Mouse (Mus musculus): ENCODE measurements around the gene Il6ra. TPM values are rescaled to one million over a fixed set of nuclear protein-coding genes. Genes with fewer than 3 reads are reported as not detected.

Gene Il6ra
- polyA plus RNA-seq, 1 experiment from 2014 or later: 17.9 TPM

DNA sequence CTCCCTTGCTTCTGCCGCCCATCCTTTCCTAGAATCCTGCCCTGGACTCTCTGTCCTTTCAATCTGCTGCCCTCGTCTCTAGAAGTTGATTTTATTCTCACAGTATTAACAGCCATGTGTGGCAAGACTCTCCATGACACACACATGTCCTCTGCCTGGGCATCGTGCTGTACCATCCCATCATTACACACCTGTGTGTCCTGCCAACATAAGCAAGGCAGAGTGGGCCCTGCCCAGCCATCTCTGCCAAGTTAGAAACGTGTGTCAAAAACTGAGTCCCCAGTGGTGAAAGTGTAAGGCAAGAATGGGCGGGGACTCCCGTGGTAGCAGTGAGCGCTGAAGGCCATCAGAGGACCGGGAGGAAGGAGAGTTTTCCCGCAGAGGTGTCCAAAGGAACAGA, 67.2 kb downstream of the Il6ra start:
- whole genome bisulfite sequencing: 75% methylated on average over 9 of the region's 9 CpGs
- no peaks in the 10 kb centered on the region for H3K9me3 ChIP-seq (ENCODE audit: low read length)
- TF ChIP-seq EP300 (IDR thresholded peaks at IDR 0.05): no peak
- no peak for TF ChIP-seq CTCF (IDR thresholded peaks at IDR 0.05)
- no peaks in the 10 kb centered on the region for H3K4me1 ChIP-seq (ENCODE audit: insufficient read depth, low read depth, low read length)
- ATAC-seq: no peak
- H3K27me3 ChIP-seq (replicated peaks; ENCODE audit: insufficient read depth, low read length): no peaks in the 10 kb centered on the region
- no peak overlapping the region for H3K4me2 ChIP-seq (replicated peaks; ENCODE audit: low read depth, low read length)
- H3K9ac ChIP-seq (replicated peaks; ENCODE audit: low read depth): no peak overlapping the region
- DNase-seq (ENCODE audit: low spot score): no peak
- H3K4me3 ChIP-seq (ENCODE audit: low read depth, low read length): no peak overlapping the region
- no peak overlapping the region for H3K27ac ChIP-seq (ENCODE audit: low read length)
- H3K36me3 ChIP-seq (ENCODE audit: insufficient read depth, low read length): no peaks in the 10 kb centered on the region

DNA sequence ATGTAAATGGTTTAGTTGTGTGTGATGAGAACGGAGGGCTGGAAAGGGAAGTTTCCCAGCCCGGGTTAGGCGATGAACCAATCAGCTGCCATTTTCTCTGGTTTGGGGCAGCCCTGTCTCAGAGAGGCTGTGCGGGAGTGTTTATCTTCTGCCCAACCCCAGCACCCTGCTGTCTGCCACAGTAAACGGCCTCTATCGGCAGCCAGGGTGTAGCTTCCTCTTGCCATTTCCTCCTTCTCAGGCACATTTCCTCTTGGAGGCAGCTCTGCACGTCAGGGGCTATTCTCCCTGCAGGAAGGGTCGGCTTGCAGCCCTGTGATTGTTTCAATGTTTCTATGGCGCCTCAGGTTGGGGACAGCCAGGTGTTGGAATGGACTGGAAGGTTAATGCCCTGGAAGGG, 69.8 kb downstream of the Il6ra start:
- Histone ChIP-seq H3K4me2 (replicated peaks; ENCODE audit: low read depth, low read length) (0 out of 2 replicates have a peak overlapping the region, but pooled peaks have one; percentile 9), H3K36me3 (ENCODE audit: insufficient read depth, low read length) (no peaks in the 10 kb centered on the region), H3K27me3 (replicated peaks; ENCODE audit: insufficient read depth, low read length) (no peaks in the 10 kb centered on the region), H3K9ac (replicated peaks; ENCODE audit: low read depth) (no peak overlapping the region), H3K4me3 (ENCODE audit: low read depth, low read length) (no peak overlapping the region), H3K27ac (ENCODE audit: low read length) (0 out of 2 replicates have a peak overlapping the region, but pooled peaks have one; percentile 21), H3K4me1 (ENCODE audit: insufficient read depth, low read depth, low read length) (no peaks in the 10 kb centered on the region), H3K9me3 (ENCODE audit: low read length) (no peaks in the 10 kb centered on the region)
- WGBS: 24% methylated on average over 9 of the region's 9 CpGs
- TF ChIP-seq EP300 (IDR thresholded peaks at IDR 0.05): peak; percentile 95
- TF ChIP-seq CTCF (IDR thresholded peaks at IDR 0.05): peak; percentile 58
- ATAC-seq: peak; percentile 89
- peak; percentile 78 for DNase-seq (ENCODE audit: low spot score)

DNA sequence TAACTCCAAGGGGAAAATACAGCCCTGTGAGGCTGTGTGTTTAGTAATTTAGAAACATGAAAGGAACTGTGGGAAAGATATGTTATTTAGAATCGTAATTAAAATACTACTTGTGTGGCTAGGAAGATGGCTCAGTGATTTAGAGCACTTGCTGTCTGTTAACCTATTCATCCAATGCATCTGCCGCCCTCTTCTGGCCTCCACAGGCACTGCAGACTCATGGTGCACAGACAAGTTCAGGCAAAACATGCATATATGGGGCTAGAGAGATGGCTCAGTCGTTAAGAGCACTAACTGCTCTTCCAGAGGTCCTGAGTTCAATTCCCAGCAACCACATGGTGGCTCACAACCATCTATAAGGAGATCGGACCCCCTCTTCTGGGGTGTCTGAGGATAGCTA, 70.7 kb downstream of the Il6ra start:
- Histone ChIP-seq H3K4me1 (ENCODE audit: insufficient read depth, low read depth, low read length) (no peaks in the 10 kb centered on the region), H3K27me3 (replicated peaks; ENCODE audit: insufficient read depth, low read length) (no peaks in the 10 kb centered on the region), H3K4me3 (ENCODE audit: low read depth, low read length) (no peak overlapping the region), H3K9ac (replicated peaks; ENCODE audit: low read depth) (no peak overlapping the region), H3K27ac (ENCODE audit: low read length) (no peak overlapping the region), H3K9me3 (ENCODE audit: low read length) (no peaks in the 10 kb centered on the region), H3K4me2 (replicated peaks; ENCODE audit: low read depth, low read length) (no peak overlapping the region), H3K36me3 (ENCODE audit: insufficient read depth, low read length) (no peaks in the 10 kb centered on the region)
- WGBS: 65% methylated on average over 4 of the region's 4 CpGs
- TF ChIP-seq CTCF (IDR thresholded peaks at IDR 0.05): peak; percentile 72
- no peak for TF ChIP-seq EP300 (IDR thresholded peaks at IDR 0.05)
- ATAC-seq (no peak), DNase-seq (ENCODE audit: low spot score) (no peak)

DNA sequence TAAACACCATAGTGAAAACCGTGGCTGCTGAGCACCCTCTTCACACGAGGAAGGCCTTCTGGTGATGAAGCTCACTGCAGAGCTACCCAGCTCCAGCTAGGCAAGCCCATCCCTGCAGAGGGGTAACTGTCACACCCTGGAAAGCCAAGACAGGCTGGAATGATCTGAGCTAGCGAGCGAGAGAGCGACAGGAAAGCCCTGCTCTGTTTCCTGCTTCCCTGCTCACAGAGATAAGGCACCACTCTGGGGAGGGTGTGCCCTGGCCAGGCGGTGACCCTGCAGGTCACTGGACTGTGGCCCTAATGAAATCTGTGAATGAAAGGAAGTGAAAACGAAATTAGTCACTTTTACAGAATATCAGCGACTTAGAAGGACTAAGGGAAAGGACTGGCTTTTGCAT, 77.6 kb downstream of the Il6ra start:
- Histone ChIP-seq H3K4me2 (replicated peaks; ENCODE audit: low read depth, low read length) (no peak overlapping the region), H3K9me3 (ENCODE audit: low read length) (no peaks in the 10 kb centered on the region), H3K27ac (ENCODE audit: low read length) (no peak overlapping the region), H3K27me3 (replicated peaks; ENCODE audit: insufficient read depth, low read length) (0 out of 2 replicates have a peak, but pooled peaks cover 15% of the 10 kb centered on the region), H3K9ac (replicated peaks; ENCODE audit: low read depth) (no peak overlapping the region), H3K36me3 (ENCODE audit: insufficient read depth, low read length) (no peaks in the 10 kb centered on the region), H3K4me3 (ENCODE audit: low read depth, low read length) (no peak overlapping the region), H3K4me1 (ENCODE audit: insufficient read depth, low read depth, low read length) (no peaks in the 10 kb centered on the region)
- 28% methylated on average over 8 of the region's 8 CpGs for WGBS
- ATAC-seq (peak; percentile 89), DNase-seq (ENCODE audit: low spot score) (peak; percentile 68)
- TF ChIP-seq CTCF (IDR thresholded peaks at IDR 0.05) (no peak), EP300 (IDR thresholded peaks at IDR 0.05) (peak; percentile 94)

DNA sequence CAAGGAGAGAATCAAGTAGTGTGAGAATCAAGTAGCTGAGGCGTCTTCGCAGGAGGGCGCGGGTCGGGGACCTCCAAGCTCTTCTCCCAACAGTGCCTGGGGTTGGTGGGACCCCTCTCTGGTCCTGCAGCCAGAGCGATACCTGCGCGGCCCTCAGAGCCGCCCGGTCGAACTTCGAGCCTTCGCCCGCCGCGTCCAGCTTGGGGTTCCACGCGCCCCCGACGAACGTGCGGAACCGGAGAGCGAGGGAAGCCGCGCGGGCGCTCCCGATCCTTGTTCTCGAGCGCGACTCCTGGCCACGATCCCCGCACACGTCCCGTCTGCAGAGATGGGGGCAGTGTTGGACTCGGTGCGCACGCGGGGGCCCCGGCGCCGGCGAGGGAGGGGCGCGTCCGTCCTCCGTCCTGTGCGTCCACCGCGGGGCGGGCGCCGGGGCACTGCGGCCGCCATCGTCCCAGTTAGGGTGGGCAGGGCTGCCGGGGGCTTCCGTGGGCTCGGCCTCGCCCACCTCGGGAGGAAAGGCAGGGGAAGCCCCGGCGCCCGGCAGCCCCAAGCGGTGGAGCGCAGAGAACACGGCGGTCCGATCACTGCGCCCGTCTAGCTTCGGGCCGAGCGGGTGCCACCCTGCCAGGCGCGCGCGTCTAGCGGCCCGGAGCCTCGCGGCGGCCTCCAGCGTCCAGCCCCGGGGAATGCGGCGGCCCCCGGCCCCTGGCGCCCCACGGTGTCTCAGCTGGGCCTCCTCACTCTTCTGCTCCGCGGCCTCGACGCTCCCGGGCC, 82.0 kb downstream of the Il6ra start, which contains the start of gene She:
Gene She (plus strand): TSS at position 556 of the 777 bp plus-strand sequence.
- Histone ChIP-seq H3K27ac (ENCODE audit: low read length) (peak within 1 kb of the TSS; percentile 85), H3K9me3 (ENCODE audit: low read length) (no peaks in the 10 kb centered on the region), H3K36me3 (ENCODE audit: insufficient read depth, low read length) (no peaks in the 10 kb centered on the region), H3K4me1 (ENCODE audit: insufficient read depth, low read depth, low read length) (no peaks in the 10 kb centered on the region), H3K4me2 (replicated peaks; ENCODE audit: low read depth, low read length) (peak within 1 kb of the TSS; percentile 55), H3K9ac (replicated peaks; ENCODE audit: low read depth) (peak within 1 kb of the TSS; percentile 66), H3K27me3 (replicated peaks; ENCODE audit: insufficient read depth, low read length) (0 out of 2 replicates have a peak, but pooled peaks cover 15% of the 10 kb centered on the region), H3K4me3 (ENCODE audit: low read depth, low read length) (peak within 1 kb of the TSS; percentile 50)
- WGBS: 4% methylated on average over 63 of the region's 96 CpGs
- TF ChIP-seq CTCF (IDR thresholded peaks at IDR 0.05) (peak; percentile 14; the same call in 1 of the 2 replicates), EP300 (IDR thresholded peaks at IDR 0.05) (no peak)
- ATAC-seq: peak; percentile 80
- DNase-seq (ENCODE audit: low spot score): peak; percentile 49

DNA sequence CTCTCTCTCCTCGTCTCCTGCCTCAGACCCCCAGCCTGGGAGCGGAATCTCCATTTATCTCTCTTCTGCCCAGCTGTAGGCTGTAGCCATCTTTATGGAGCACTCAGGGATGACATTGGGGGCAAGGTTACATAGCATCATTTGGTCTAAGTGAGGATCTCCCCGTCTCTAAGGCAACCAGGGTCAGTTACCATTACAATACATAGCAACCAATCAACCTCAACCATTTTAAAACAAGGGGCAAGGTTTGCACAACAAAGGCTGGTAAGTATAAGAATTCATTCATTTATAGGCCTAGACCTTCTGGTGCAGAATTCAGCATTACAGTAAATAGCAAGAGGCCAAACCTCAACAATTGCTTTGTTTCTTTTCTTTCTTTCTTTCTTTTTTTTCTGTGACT, 86.7 kb downstream of the Il6ra start:
- Histone ChIP-seq H3K4me3 (ENCODE audit: low read depth, low read length) (no peak overlapping the region), H3K36me3 (ENCODE audit: insufficient read depth, low read length) (no peaks in the 10 kb centered on the region), H3K9me3 (ENCODE audit: low read length) (no peaks in the 10 kb centered on the region), H3K9ac (replicated peaks; ENCODE audit: low read depth) (no peak overlapping the region), H3K27me3 (replicated peaks; ENCODE audit: insufficient read depth, low read length) (0 out of 2 replicates have a peak, but pooled peaks cover 6% of the 10 kb centered on the region), H3K4me2 (replicated peaks; ENCODE audit: low read depth, low read length) (no peak overlapping the region), H3K27ac (ENCODE audit: low read length) (no peak overlapping the region), H3K4me1 (ENCODE audit: insufficient read depth, low read depth, low read length) (no peaks in the 10 kb centered on the region)
- DNase-seq (ENCODE audit: low spot score): no peak
- WGBS: 69% methylated on average over 3 of the region's 3 CpGs
- TF ChIP-seq EP300 (IDR thresholded peaks at IDR 0.05): no peak
- TF ChIP-seq CTCF (IDR thresholded peaks at IDR 0.05): no peak
- ATAC-seq: no peak

All from lung, postnatal 0 days (tissue).